Mouse (Mus musculus) intestine, embryonic 16.5 days (tissue): ENCODE data around the gene Rad51b. TPM values are rescaled to one million over a fixed set of nuclear protein-coding genes. Genes with fewer than 3 reads are reported as not detected.

Experiments used
- ATAC-seq: fragments of 200-750 bp; cut with Nextera tagmentation; 2 replicates; pipeline ENCODE4 v1.8.0; 2017; ENCODE audit warnings: moderate TSS enrichment, moderate library complexity
- H3K27ac ChIP-seq: fragments of 300-500 bp; sonication (generic); 2 replicates; pipeline ENCODE4 v1.5.1; 2014; ENCODE audit warnings: mild to moderate bottlenecking, low read length
- H3K27me3 ChIP-seq: fragments of 300-500 bp; sonication (generic); replicated peaks from 2 replicates; pipeline ENCODE4 v1.6.1; 2014; ENCODE audit warnings: low read length, control low read depth, mixed read lengths; ENCODE audit not compliant: control insufficient read depth, insufficient read depth
- H3K36me3 ChIP-seq: fragments of 300-500 bp; sonication (generic); 2 replicates; pipeline ENCODE4 v1.6.1; 2014; ENCODE audit warnings: low read length, control low read depth; ENCODE audit not compliant: control insufficient read depth, insufficient read depth
- H3K4me1 ChIP-seq: fragments of 300-500 bp; sonication (generic); 2 replicates; pipeline ENCODE4 v1.6.1; 2014; ENCODE audit warnings: low read length, control low read depth, mixed read lengths; ENCODE audit not compliant: control insufficient read depth, insufficient read depth
- H3K4me2 ChIP-seq: fragments of 300-500 bp; sonication (generic); 2 replicates; pipeline ENCODE4 v1.6.1; 2014; ENCODE audit warnings: low read depth, low read length, control low read depth
- H3K4me3 ChIP-seq: fragments of 300-500 bp; sonication (generic); 2 replicates; pipeline ENCODE4 v1.5.1; 2014; ENCODE audit warnings: mild to moderate bottlenecking, low read length
- H3K9ac ChIP-seq: fragments of 300-500 bp; sonication (generic); 2 replicates; pipeline ENCODE4 v1.6.1; 2014; ENCODE audit warnings: low read depth, low read length
- H3K9me3 ChIP-seq: fragments of 300-500 bp; sonication (generic); 2 replicates; pipeline ENCODE4 v1.6.1; 2016; ENCODE audit warnings: low read length, control low read depth; ENCODE audit not compliant: control insufficient read depth
- WGBS: fragments of 180-500 bp; shearing (Covaris S2); extraction: QIAGEN DNeasy Blood & Tissue Kit; methylation state at CpG from one replicate; pipeline ENCODE4 v1.1.7; 2014; 5-methylcytosine and 5-hydroxymethylcytosine counted together
- polyA plus RNA-seq: library from polyadenylated mRNA; unstranded; fragments of >200 nt; fragmentation: Nextera tagmentation; extraction: Ambion mirVana; gene quantifications from 2 replicates; pipeline ENCODE4 v1.2.1, GENCODE M21; 2015

Rad51b gene
- polyA plus RNA-seq, 1 experiment from 2014 or later, result 6.8 TPM

DNA sequence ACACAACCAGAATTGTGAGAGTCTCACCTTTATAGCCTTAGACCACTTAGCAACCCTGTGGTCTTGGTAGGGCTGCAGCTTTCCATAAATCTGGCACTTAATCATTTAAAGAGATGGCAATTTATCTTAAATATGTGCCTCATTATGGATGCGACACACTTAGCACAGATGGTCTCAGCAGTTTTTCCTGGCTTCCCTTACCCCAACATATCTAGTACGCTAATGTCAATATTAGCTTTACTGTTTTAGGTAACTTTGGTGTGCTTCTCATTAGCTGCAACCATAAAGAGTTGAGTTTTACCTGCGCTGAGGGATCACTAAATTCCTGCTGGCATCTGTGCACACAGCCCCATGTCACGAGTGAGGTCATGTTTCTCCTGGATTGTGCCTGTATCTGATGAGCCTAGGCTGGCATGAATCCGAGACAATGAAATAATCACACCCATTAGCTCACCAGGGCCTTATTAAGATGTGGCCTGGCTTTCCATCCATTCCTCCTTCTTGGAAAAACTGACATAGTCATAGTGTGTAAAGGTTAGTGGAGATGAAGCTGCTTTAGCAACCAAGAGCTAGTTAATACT, 432.9 kb downstream of the Rad51b start:
- Histone ChIP-seq H3K36me3 (peaks cover 4% of the 10 kb centered on the region; the same call in 1 of the 2 replicates), H3K27ac (no peak overlapping the region), H3K4me1 (peaks cover 1% of the 10 kb centered on the region; the same call in 1 of the 2 replicates), H3K27me3 (no peaks in the 10 kb centered on the region), H3K4me3 (no peak overlapping the region), H3K9me3 (peaks cover 14% of the 10 kb centered on the region), H3K9ac (no peak overlapping the region), H3K4me2 (no peak overlapping the region)
- WGBS, result 73% methylated on average over 5 of the region's 5 CpGs
- ATAC-seq, result no peak

DNA sequence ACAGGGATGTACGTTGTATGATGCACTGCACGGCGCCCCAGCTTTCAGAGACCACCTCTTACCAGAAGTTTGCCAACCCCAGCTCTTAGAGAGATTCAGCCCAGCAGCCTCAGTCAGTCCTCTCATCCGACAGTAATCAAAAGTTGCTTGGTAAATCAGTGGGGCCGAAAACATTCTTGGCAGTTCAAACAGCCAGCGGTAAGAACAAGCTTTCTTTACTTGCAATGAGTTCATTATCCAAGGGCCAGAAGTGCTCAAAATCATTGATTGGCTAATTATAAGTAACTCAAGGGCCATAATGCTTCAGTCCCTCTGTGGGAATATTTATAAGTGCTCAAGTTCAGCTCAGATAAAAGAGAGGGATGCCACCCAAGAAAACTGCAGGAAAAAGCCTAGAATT, 434.8 kb downstream of the Rad51b start:
- H3K4me1 ChIP-seq, result peaks cover 2% of the 10 kb centered on the region; the same call in 1 of the 2 replicates
- H3K27ac ChIP-seq, result no peak overlapping the region
- WGBS, result 88% methylated on average over 6 of the region's 6 CpGs
- no peak overlapping the region for H3K9ac ChIP-seq
- H3K36me3 ChIP-seq, result peaks cover 4% of the 10 kb centered on the region; the same call in 1 of the 2 replicates
- no peak for ATAC-seq
- peaks cover 14% of the 10 kb centered on the region for H3K9me3 ChIP-seq
- H3K4me2 ChIP-seq, result no peak overlapping the region
- no peak overlapping the region for H3K4me3 ChIP-seq
- no peaks in the 10 kb centered on the region for H3K27me3 ChIP-seq

DNA sequence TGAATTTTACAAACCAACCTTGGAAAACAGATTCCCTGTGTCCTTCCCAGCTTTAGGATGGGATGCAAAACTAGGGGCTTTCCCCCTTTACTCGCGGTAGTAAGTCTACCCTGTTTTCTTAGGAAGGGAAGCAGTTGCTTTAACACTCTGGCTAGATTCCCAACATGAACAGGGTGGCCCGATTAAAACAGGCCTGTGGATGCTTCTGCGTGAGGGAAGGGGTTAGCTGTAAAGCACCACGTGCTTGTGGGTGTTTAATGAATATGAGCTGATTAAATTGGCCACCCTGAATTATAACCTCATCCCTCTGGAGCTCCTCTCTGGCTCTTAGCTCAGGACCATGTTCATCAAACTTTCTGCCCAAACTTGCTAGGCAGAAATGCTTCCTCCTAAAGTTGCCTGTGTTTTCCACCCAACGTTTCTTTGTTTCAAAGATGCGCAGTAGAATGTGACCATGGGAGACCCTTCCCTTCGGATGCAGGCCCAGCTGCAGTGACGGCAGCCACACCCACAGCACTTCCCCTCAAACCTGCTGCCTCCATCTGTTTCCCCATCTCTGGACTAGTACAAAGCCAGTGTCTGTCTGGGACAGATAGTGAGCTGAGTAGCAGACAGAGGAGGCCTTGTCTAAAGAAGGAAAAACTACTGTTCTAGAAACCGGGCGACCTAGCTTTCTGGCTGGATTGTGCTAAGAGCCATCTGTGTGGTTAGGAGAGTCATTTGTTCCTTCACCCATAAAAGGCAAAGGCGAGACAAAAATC, 435.5 kb downstream of the Rad51b start:
- H3K36me3 ChIP-seq, result peaks cover 4% of the 10 kb centered on the region; the same call in 1 of the 2 replicates
- no peak overlapping the region for H3K4me2 ChIP-seq
- peaks cover 13% of the 10 kb centered on the region for H3K9me3 ChIP-seq
- H3K27me3 ChIP-seq, result no peaks in the 10 kb centered on the region
- no peak; the same call in 1 of the 2 replicates for ATAC-seq
- peaks cover 2% of the 10 kb centered on the region; the same call in 1 of the 2 replicates for H3K4me1 ChIP-seq
- H3K9ac ChIP-seq, result no peak overlapping the region
- H3K4me3 ChIP-seq, result no peak overlapping the region
- 61% methylated on average over 12 of the region's 12 CpGs for WGBS
- peak overlapping the region; percentile 44; the same call in 1 of the 2 replicates for H3K27ac ChIP-seq

DNA sequence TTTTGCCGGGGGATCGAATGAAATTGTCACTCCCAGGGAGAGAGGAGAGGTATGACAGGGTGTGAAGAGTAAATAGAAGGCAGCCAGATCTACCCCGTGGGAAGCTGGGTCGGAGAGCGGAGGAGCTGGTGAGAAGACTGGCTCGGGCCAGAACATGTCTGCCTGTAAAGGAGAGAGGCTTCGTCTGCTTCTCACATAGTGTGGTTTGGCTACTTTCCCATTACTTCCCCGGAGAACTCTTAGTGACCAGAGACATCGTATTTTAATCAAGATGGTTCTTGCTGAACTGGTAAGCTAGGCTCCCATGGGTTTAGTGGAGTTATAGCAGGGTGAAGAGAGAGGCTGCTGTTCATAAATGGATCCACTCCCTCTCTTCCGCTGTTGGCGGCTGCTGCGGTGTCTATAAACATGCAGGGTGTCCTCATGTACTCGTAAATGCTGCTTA, 438.3 kb downstream of the Rad51b start:
- no peak overlapping the region for H3K9ac ChIP-seq
- no peak overlapping the region for H3K4me3 ChIP-seq
- H3K27me3 ChIP-seq, result no peaks in the 10 kb centered on the region
- no peak overlapping the region for H3K27ac ChIP-seq
- ATAC-seq, result no peak
- 58% methylated on average over 13 of the region's 13 CpGs for WGBS
- H3K36me3 ChIP-seq, result no peaks in the 10 kb centered on the region
- H3K4me1 ChIP-seq, result 0 out of 2 replicates have a peak, but pooled peaks cover 2% of the 10 kb centered on the region
- H3K4me2 ChIP-seq, result no peak overlapping the region
- no peaks in the 10 kb centered on the region for H3K9me3 ChIP-seq

DNA sequence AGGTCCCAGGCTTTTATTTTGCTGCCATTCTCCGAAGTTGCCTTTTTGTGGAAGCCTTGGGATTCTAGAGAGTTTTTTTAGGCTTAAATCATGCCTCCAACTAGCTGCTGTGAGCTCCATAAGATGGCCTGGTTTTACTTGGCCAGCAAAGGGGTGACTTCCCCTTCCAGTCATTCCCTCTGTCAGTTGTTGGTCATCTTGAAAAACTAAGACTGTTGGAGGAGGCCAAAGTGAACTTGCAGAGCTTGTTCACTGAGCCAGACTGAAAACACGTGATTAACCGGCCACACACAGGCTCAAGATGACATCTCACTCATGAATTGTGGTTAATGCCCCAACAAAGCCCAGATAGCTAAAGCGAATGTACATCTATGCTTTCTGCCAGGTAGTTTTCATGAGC, 438.8 kb downstream of the Rad51b start:
- Histone ChIP-seq H3K4me3 (no peak overlapping the region), H3K4me2 (no peak overlapping the region), H3K27ac (no peak overlapping the region), H3K36me3 (no peaks in the 10 kb centered on the region), H3K9me3 (no peaks in the 10 kb centered on the region), H3K9ac (no peak overlapping the region), H3K4me1 (0 out of 2 replicates have a peak, but pooled peaks cover 2% of the 10 kb centered on the region), H3K27me3 (no peaks in the 10 kb centered on the region)
- no peak for ATAC-seq
- 88% methylated on average over 4 of the region's 4 CpGs for WGBS

DNA sequence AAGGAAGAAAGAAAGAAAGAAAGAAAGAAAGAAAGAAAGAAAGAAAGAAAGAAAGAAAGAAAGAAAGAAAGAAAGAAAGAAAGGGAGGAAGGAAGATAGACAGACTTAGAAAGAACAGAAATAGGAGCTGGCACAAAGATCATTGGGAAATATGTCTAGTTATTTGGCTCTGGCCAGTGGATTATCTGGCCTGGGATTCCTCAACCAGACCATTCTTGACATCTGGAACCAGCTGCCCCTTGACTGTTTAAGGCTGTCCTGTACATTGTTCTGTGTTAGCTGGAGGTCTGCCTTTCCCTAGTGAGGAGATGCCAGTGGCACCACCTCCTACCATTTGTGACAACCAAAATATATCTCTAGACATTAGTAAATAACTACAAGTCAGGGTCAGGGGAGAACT, 441.6 kb downstream of the Rad51b start:
- H3K9me3 ChIP-seq, result no peaks in the 10 kb centered on the region
- H3K4me1 ChIP-seq, result 0 out of 2 replicates have a peak, but pooled peaks cover 2% of the 10 kb centered on the region
- no peak for ATAC-seq
- no peak overlapping the region for H3K27ac ChIP-seq
- H3K27me3 ChIP-seq, result no peaks in the 10 kb centered on the region
- H3K36me3 ChIP-seq, result no peaks in the 10 kb centered on the region
- no peak overlapping the region for H3K4me3 ChIP-seq
- no peak overlapping the region for H3K4me2 ChIP-seq
- H3K9ac ChIP-seq, result no peak overlapping the region

DNA sequence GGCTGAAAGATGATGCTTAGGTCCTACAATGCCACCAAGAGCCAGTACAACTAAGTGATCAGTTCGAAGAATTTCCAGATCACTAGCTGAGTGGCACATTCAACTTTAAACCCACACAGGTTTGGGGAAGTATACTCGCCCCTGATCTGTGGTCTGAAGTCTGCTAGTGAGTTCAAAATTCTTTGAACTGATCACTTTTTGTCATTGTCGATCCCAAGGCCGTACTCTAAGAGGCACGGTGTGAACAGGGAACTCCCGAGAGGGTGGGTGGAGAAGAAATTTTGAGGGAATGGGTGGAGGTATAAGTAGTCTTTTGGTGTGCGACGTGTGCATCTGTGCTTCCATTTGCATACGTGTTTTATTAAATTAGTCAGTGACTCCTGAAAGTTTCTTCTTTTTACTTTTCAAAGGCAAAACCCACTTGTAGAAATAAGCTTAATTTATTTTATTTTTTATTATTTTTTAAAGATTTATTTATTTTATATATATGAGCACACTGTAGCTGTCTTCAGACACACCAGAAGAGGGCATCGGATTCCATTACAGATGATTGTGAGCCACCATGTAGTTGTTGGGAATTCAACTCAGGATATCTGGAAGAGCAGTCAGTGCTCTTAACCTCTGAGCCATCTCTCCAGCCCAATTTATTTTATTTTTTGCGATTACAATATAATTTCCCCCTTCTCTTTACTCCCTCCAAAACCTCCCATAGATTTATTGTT, 443.0 kb downstream of the Rad51b start:
- Histone ChIP-seq H3K9ac (no peak overlapping the region), H3K27me3 (no peaks in the 10 kb centered on the region), H3K4me3 (no peak overlapping the region), H3K4me1 (0 out of 2 replicates have a peak, but pooled peaks cover under 1% of the 10 kb centered on the region), H3K27ac (no peak overlapping the region), H3K4me2 (no peak overlapping the region), H3K9me3 (no peaks in the 10 kb centered on the region), H3K36me3 (no peaks in the 10 kb centered on the region)
- WGBS, result 93% methylated on average over 11 of the region's 11 CpGs
- no peak for ATAC-seq

DNA sequence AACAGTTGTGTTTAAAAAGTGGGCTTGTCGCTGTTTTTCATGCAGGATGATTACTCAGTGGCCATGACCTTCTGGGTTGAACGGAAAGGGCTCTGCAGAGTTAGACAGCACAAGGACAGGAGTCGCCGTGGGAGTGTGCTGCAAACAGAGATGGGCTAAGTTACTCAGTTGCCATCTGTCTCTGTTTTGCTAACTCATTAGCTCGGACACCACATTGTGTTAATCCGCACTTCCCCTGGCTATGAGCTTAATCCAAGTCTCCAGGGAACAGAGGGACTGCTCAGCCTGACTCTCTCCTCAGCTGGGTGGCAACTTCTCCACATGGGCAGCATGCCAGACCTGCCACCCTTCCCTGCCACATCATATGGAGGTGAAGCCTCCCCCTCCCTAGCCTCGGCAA, 445.1 kb downstream of the Rad51b start:
- 48% methylated on average over 7 of the region's 7 CpGs for WGBS
- no peak for ATAC-seq
- H3K27ac ChIP-seq, result no peak overlapping the region

DNA sequence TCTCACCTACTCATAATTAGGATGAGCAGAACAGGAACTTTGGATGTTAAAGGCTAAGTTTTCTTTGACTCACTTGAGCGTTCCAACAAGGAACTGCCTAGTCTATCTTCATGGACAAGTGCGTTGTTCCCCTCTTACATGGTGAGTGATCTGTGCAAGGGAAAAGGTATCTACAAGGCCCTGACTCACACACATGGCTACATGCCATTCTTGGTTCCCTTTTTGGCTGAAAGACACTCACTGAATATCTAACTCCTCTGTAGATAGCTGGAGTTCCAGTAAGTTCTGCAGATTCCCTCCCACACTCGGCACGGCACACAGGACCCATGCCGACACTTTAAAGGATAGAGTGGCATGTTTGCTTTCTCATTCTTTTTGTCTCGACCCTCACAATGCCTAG, 447.0 kb downstream of the Rad51b start:
- H3K9me3 ChIP-seq, result no peaks in the 10 kb centered on the region
- H3K4me1 ChIP-seq, result peaks cover 14% of the 10 kb centered on the region
- no peak overlapping the region for H3K27ac ChIP-seq
- no peaks in the 10 kb centered on the region for H3K36me3 ChIP-seq
- no peak overlapping the region for H3K9ac ChIP-seq
- 77% methylated on average over 6 of the region's 6 CpGs for WGBS
- H3K4me2 ChIP-seq, result no peak overlapping the region
- no peak for ATAC-seq
- H3K4me3 ChIP-seq, result no peak overlapping the region
- H3K27me3 ChIP-seq, result no peaks in the 10 kb centered on the region

More for the DNA sequence above, 445.1 kb downstream of the Rad51b start:
- H3K4me2 ChIP-seq, result no peak overlapping the region
- no peaks in the 10 kb centered on the region for H3K36me3 ChIP-seq
- H3K9ac ChIP-seq, result no peak overlapping the region
- no peaks in the 10 kb centered on the region for H3K9me3 ChIP-seq
- no peaks in the 10 kb centered on the region for H3K27me3 ChIP-seq
- H3K4me3 ChIP-seq, result no peak overlapping the region
- H3K4me1 ChIP-seq, result peaks cover 9% of the 10 kb centered on the region
